Mouse (Mus musculus) left cerebral cortex, adult 9 months (tissue): Measurements from ENCODE around the gene Lrrc29.
"Not testable (repeated sequence)": the region's sequence is repeated elsewhere in the genome, so short reads cannot be mapped to it uniquely, and the experiment has no call there.

ENCODE experiments used
- DNase-seq, 2 experiments: peaks; one replicate each; pipeline ENCODE4 v3.0.0; 2022; ENCODE audit warnings: low spot score in 2 of 2

Lrrc29 gene

DNA sequence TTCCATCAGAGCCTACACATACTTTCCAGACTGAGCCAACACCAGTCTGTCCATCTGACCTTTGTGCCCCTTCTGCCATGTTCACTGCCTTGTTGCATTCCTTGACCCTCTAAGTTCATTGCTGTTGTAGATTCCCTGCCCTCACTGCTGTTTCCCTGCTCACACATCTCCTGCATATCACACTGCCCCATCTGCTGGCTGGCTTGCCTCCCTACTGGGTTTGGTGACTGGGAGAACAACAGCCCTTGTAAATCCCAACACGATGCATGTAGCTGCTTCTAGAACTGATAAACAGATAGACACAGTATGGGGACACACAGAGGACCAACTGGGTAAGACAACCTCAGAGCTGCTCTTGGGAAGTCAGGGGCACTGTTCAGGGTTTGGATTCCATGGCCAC is 14.4 kb downstream of the Lrrc29 start:
- DNase-seq, result no peak

DNA sequence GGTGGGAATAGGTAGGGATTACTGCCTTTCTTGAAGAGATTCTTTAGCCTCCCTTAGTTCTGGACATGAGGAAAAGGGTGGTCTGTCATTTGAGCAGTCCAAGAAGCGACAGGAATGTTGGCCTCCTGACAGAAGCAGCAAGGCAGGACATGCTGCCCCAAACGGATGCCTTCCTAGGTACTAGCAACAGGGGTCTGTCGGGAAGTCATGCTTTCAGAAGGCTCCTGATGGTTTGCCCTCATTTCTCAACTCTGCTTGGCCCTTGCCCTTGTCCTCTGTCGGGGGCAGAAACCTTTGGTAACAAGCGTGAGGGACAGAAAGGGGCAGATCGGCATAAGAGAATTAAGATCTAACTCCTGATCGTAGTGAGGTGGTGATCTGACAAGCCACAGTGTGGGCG is 16.0 kb downstream of the Lrrc29 start:
- no peak for DNase-seq

DNA sequence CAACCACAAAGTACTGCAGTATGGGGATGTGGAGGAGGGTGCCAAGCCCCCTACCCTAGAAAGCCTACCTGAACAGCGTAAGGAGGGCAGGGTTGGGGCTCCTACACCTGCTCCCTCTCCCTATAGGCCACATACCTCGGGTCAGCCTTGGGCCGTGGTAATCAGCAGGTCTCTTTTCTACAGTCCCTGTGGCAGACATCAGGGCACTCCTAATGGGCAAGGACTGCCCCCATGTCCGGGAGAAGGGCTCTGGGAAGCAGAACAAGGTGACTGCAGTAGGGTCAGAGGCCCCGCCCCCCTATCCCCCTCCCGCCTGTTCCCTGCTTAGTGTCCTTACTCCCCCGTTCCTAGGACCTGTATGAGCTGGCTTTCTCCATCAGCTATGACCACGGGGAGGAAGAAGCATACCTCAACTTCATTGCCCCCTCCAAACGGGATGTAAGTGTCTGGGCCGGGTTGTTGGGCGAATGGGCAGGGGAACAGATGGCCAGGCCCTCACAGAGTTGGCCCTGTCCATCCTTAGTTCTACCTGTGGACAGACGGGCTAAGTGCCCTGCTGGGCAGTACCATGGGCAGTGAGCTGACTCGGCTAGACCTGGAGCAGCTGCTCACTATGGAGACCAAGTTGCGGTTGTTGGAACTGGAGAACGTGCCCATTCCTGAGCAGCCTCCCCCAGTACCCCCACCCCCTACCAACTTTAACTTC is 16.8 kb downstream of the Lrrc29 start:
- DNase-seq, result no peak

DNA sequence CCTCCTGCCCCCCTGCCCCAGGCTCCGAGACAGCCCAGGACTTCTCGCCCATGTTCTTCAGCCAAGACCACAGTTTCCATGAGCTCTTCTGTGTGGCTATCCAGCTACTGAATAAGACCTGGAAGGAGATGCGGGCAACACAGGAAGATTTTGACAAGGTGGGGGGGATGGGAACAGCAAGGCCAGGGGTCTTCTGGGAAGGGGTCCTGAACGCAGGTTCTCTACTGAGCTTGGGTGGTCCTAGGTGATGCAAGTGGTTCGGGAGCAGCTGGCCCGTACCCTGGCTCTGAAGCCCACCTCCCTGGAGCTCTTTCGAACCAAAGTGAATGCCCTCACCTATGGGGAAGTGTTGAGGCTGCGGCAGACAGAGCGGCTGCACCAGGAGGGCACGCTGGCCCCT is 17.6 kb downstream of the Lrrc29 start:
- no peak for DNase-seq

DNA sequence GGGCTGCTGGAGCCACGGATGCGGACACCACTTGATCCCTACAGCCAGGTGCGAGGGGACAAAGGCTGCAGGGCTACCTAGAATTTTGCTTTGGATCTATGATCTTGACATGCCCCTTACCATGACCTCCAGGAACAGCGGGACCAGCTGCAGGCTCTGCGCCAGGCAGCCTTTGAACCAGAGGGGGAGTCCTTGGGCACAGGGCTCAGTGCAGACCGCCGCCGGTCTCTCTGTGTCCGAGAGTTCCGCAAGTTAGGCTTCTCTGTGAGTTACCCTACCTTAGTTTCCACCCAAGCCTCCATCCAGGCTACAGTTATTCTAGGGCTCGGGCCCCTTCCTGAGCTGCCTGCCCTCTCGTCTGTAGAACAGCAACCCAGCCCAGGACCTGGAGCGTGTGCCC is 18.4 kb downstream of the Lrrc29 start:
- no peak for DNase-seq

DNA sequence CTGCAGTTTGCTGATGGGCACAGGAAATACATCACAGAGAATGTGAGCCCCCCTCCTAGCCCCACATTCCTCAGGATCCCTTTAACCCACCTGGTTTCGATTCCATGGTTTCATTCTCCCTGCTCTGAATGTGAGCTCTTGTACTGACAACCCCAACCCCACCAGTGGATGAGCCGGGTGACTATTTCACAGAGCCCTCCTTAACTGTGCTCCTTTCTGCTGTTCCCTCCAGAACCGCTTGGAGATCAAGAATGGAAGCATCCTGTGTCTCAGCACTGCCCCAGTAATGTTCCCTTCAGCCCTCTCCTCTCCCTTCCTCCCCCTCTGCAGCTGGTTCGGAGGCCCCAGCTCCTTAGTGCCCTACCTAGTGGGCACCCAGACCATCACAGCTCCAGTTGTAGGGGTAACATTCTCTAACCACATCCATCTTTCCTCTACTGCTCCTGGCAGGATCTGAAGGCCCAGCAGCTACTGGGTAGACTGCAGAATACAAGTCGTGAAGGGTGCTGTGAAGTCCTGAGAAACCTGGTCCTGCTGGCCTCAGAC is 19.9 kb downstream of the Lrrc29 start:
- no peak for DNase-seq

DNA sequence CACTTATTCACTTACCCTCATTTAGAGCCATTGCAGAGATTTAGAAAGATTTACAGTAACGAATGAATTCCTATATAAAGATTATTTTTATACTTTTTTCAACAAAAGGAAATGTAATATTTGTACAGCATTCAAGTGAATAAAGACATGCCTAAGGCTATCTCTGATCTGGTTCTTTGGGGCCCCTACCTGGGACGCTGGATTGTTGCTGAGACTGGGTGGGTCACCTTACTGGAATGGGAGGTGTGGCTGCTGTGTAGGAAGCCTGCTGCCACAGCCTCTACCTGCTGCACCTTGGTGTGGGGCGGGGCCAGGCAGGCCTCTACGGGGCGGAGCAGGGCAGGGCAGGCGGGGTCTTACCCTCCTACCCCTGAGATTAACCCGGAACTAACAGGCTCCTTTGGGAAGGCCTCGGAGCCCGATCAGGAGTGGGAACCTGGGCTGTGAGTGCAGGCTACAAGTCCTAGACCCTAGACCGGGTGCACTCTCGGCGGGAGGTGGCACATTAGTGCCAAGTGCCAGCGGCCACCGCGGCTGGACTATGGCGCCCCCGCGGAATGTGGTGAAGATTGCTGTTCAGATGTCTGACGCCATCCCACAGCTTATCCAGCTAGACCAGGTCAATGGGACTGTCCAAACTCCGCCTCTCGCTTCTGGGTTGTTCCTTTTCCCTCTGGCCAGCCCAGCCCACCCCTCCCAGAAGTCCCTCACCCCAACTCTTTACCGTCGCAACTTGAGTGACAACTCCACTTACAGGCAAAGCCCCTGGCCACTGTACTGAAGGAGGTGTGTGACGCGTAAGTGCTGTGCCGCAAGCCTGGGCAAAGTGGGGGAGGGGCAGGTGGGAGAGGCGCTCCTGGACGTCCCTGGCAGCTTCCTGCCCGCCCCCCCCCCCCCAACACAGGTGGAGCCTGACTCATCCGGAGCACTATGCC is 20.6 kb downstream of the Lrrc29 start, which contains the start of gene Elmo3:
Gene Elmo3, plus strand, starts transcription at position 391 of the 935 bp plus-strand sequence.
- peak in 1 of 2 experiments; percentile 38 for DNase-seq

DNA sequence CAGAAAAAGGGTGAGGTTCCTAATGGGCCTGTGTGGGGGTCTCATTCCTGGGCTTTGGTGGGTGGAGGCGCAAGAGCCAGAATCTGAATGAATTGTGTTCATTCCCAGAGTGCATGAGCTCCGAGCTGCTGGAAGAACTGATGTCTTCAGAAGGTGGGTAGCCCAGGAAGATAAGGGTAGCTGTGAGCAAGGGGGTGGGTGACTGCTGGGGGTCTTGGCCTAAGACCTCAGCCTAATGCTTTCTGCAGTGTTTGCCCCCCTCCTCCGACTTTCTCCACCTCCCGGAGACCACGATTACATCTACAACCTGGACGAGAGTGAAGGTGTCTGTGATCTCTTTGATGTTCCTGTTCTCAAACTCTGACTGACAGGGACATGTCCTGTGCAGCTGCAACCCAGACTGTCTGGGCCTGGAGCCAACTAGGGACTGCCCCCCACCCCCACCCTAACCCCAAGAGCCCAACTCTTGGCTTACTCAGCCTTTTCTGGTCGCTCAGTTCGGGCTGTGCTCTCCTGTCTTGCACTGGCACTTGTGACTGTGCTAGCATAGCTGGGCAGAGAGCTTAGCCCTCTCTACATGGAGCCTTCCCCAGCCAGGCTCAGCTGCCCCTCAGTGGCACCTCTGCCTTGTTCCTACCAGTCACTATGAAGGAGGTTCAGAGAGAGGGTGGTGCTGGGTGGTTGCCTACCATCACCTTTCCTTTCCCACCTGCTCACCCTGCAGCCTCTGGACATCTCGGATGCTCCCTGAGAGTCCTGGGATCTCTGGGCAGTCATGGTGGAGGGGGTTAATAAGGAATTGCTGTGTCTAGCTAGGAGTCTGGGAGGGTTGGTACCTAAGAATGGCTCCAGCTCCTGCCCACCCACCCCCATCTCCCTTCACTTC is 21.5 kb downstream of the Lrrc29 start:
- DNase-seq, result no peak

DNA sequence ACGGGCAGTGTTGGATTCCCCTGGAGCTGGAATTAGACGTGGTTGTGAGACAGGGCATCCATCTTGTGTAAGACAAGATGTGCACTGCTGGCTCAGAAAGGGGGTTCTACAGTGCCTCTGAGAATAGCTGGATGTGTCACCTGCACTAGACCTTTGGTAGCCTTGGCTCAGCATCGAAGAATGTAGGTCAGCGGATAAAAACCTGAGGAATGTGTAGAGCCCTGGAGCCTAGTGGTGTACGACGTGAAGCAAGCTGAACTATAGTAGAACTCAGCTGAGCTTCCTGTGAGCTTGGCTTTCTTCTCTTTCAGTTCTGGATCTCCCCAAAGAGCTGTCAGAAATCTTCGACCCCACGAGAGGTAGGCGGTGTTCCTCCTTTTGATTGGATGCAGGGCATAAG is 22.2 kb downstream of the Lrrc29 start:
- no peak for DNase-seq

DNA sequence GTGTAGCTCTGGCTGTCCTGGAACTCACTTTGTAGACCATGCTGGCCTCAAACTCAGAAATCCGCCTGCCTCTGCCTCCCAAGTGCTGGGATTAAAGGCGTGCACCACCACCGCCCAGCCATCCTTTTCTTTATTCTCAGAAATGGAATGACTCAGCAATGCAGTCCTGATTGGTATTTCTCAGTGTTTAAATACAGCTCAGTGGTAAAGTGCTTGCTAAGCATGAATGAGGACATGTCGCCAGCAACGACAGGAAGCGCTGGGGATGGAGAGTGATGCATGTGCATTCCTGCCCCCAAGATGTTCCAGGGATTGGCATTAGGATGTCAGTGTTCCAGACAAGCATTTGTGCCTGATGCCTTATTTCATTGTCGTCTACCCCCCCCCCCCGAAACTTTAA is 22.7 kb downstream of the Lrrc29 start:
- no peak for DNase-seq

DNA sequence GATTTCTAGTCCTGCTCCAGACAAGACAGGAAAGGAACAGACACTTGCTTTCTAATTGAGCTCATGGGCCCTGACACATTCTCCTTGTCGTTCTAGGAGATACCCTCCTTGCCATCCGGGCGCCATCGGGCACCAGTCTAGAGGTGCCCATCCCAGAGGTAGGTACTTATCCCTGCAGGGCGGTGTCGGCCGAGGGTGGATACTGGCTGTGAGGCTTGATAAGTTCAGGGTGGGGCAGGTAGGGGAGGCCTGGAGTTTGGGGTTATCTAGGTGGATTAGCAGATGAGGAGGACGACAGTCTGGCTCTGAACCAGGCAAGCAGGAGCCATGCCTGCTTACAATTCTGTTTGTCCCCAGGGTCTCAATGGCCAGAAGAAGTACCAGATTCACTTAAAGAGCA is 26.1 kb downstream of the Lrrc29 start:
- no peak for DNase-seq

DNA sequence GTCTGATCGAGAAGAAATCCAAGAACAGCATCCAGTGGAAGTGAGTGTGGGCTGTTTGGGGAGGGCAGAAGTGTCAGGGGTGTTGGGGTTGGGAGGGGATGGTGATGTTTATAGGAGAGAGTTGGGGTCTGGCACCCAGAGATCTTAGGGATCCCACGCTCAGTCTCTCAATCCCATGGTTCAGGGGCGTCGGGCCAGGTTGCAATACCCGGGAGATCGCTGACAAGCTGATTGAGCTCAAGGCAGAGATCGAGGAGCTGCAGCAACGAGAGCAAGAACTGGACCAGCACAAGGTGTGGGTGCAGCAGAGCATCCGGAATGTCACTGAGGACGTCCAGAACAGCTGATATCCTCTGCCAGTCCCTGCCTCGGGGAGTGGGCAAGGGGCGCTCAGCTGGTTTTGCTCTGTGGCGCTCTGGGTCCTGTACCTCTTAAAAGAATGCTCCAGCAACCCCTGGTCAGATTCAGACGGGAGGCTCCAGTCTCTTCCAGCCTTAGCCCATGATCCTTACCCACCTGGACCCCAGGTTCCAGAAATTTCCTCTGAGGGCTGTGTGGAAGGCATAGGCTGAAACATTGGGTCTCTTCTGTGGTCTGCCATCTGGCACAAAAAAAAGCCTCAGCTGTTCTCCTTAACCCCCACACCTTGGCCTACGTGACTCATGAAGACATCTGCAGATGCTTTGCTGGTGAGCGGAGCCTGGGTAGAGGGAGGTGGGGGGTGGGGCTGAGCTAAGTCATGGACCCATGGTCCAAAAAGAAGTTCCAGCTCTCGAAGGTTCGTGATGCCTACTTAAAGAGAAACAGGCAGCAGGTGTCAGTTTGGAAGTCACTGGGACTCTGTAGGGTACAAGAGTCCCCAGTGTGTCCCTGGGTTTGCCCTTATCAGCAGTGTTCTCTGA is 27.5 kb downstream of the Lrrc29 start:
- no peak for DNase-seq

DNA sequence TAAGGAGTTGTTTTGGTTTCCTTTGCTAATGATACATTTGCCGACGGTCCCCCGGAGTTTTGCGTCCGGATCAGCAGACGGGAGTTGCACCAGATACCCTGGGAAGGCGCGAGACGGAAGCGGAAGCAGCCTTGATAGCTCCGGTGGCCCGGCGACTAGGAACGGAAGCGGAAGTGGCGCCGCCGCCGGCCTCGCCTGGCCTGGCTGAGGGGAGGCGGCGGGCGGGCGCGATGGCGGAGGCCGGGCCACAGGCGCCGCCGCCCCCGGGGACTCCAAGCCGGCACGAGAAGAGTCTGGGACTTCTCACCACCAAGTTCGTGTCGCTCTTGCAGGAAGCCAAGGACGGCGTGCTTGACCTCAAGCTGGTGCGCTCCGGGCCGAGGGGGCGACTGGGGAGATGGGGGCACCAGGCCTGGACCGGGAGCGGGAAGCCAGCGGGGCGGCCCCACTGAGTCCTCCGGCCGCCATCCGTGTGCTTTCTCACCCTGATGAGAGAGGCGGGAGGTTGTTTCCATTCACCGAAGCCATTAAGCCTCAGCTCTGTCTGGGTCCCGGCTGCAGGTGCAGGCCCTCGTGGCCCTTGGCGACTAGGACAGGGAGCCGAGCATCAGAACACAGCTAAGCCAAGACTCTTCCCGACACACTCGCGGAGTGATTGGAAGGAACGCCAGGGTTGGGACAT is 28.4 kb downstream of the Lrrc29 start, which contains the start of gene E2f4:
Gene E2f4, plus strand, starts transcription at position 153 of the 682 bp plus-strand sequence.
- DNase-seq, result peak; percentile 78 to 92

DNA sequence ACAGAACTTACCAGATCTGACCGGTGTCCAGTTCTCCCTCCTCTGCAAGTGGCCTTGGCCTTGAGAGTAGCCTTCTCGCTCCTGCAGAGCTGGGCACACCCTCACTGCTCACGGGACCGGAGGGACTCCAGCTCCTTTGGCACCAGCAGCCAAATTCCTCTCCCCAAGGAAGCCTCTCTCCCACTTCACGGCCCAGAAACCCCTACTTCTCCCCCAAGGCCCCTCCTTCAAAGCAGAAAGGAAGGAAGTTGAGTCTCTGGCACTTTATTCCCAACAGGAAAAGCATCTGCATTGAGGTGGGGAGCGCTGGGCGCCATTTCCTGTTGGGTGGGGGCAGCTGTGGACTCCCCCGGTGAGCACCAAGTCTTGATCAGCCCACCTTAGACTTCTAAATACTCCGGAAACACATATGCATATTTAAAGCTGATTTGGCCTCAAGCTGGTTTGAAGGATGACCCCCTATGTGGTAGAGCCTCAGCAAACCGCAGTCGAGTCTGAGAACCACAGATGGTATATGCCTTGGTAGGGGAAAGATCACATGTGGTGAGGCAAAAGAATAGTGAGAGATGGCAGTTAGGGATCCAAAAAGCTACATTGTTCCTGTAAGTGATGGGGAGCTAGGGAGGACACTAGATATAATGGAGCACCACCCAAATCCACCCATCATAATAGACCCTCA is 30.0 kb downstream of the Lrrc29 start, which contains the start of gene Exoc3l:
Gene Exoc3l, minus strand, starts transcription at position 207 of the 679 bp plus-strand sequence.
- DNase-seq, result no peak

DNA sequence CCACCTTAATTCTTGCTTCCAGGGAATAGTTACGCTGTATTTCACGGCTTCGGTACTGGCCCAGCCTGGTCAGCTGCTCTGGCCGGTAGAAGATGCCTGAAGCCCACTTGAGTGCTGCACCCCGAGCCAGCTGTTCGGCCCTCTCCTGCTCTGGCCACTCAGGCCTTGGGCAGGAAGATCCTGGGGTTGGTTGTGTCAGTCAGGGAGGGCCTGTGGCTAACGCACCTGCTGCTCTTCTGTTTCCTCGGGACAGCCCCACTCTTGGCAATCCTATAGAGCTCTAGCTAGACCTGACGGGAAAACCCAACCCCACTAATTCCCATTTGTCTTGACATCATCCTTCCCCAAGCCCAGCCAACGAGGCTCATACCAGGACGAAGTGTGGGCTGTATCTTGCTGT is 30.8 kb downstream of the Lrrc29 start:
- DNase-seq, result no peak

DNA sequence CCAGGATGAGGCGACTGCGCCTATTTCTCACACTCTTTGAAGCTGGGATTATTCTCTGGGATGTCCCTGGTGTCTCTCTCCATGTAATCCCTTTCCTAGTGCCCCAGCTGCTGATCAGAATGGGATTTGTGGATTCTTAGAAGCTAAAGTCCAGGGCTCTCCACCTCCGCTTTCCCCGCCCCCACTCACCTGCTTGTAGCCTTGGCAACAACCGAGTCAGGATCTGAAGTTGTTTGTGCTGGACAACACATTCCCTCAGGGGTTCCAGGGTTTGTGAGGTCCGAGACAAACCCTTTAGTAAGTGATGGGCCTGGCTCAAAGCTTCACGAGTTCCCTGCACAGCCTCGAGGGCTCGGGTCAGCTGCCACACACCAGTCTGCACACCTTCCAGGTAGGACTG is 31.3 kb downstream of the Lrrc29 start:
- DNase-seq, result no peak

DNA sequence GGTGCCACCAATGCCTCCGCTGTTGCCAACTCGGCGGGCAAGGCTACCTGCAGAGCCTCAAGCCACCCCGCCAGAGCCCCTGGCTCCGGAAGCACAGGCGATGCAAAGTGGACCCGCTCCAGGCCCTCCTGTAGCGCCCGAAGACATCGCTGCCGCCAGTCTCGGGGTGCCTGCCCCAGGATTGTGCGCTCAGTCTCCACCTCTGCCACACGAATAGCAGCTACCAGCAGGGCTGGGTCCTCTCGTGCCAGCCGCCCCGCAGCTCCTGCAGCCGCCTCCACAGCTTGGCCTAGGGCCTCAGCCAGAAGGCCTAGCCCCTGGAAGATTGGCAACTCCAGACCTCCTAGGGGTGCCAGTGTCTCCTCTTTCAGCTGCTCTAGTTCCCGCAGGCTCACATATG is 32.7 kb downstream of the Lrrc29 start:
- no peak for DNase-seq

DNA sequence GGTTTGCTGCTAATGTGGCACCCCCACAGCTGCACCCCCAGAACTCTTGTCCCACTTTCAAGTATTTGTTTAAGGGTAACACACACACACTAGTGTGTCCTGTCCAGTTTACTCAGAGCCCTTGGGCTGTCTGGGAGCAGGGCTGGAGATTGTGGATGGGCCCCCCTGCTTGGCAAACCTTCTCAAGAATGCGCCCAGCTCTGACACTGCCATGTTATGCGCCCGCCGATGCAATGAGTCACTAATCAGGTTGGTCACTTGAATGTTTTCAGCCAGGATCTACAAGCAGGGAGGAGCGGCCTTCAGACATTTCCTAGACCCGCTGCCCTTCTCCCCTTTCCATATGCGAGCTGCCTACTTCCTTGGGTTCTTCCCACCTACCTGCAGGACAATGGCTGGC is 33.6 kb downstream of the Lrrc29 start:
- no peak for DNase-seq

DNA sequence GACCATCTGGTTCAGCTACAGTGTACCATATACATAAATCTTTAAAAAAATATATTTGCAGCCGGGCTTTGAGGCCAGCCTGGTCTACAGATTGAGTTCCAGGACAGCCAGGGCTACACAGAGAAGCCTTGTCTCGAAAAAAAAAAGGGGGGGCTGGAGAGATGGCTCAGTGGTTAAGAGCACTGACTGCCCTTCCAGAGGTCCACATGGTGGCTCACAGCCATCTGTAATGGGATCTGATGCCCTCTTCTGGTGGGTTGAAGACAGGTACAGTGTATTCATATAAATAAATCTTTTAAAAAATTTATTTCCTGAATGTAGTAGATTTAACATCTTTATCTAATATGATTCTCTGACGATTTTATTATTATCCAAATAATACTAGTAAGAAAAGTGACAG is 34.3 kb downstream of the Lrrc29 start:
- not testable (repeated sequence) for DNase-seq
